Mouse (Mus musculus) fibroblast of lung, adult 2 months (primary cell): ENCODE measurements at regions not wholly inside any gene's neighbourhood (a gene's known extent, or its start where the extent isn't known, plus 50 kb on each side); places are given as distances from the start of the nearest gene placed in this dataset.

Source experiments
- DNase-seq: peaks from one replicate; pipeline ENCODE4 v3.0.0-alpha.2; 2011; ENCODE audit warnings: low read depth

- DNase-seq = no peak
Measured at GRCm38 (mm10) chr9:94267243-94267642, 270.6 kb downstream of the 1190002N15Rik start.

GRCm38 (mm10) chr9:94239479-94240241 lies 298.2 kb downstream of the 1190002N15Rik start:
- DNase-seq = peak; percentile 4

- DNase-seq = no peak
Measured at GRCm38 (mm10) chr9:94238565-94238964, 299.3 kb downstream of the 1190002N15Rik start.

- no peak for DNase-seq
Measured at GRCm38 (mm10) chr9:94229537-94229936, 308.3 kb downstream of the 1190002N15Rik start.

GRCm38 (mm10) chr9:94219116-94219515 lies 318.8 kb downstream of the 1190002N15Rik start:
- DNase-seq = no peak

GRCm38 (mm10) chr9:94216414-94217279 lies 321.2 kb downstream of the 1190002N15Rik start:
- DNase-seq = no peak

- no peak for DNase-seq
Measured at GRCm38 (mm10) chr9:94210467-94211249, 327.2 kb downstream of the 1190002N15Rik start.

GRCm38 (mm10) chr9:94208987-94209386 lies 328.9 kb downstream of the 1190002N15Rik start:
- DNase-seq = no peak

- DNase-seq = no peak
Measured at GRCm38 (mm10) chr9:94200892-94201291, 337.0 kb downstream of the 1190002N15Rik start.

GRCm38 (mm10) chr9:94199864-94200263 lies 338.0 kb downstream of the 1190002N15Rik start:
- no peak for DNase-seq

- no peak for DNase-seq
Measured at GRCm38 (mm10) chr9:94191083-94191482, 346.8 kb downstream of the 1190002N15Rik start.

- DNase-seq = no peak
Measured at GRCm38 (mm10) chr9:94189872-94190800, 347.7 kb downstream of the 1190002N15Rik start.

- no peak for DNase-seq
Measured at GRCm38 (mm10) chr9:94188124-94188523, 349.8 kb downstream of the 1190002N15Rik start.

GRCm38 (mm10) chr9:94169905-94170612 lies 367.8 kb downstream of the 1190002N15Rik start:
- no peak for DNase-seq

GRCm38 (mm10) chr9:94163671-94164070 lies 374.2 kb downstream of the 1190002N15Rik start:
- no peak for DNase-seq

GRCm38 (mm10) chr9:94155581-94155980 lies 382.3 kb downstream of the 1190002N15Rik start:
- DNase-seq = no peak

- DNase-seq = no peak
Measured at GRCm38 (mm10) chr9:94148474-94148873, 389.4 kb downstream of the 1190002N15Rik start.

GRCm38 (mm10) chr9:94146787-94147186 lies 391.1 kb downstream of the 1190002N15Rik start:
- DNase-seq = no peak

- DNase-seq = peak; percentile 51
Measured at GRCm38 (mm10) chr9:94136444-94136843, 401.4 kb downstream of the 1190002N15Rik start.

GRCm38 (mm10) chr9:94133682-94134081 lies 404.2 kb downstream of the 1190002N15Rik start:
- DNase-seq = no peak
